Mouse (Mus musculus): Measurements from ENCODE around the gene Pgpep1. TPM values are rescaled to one million over a fixed set of nuclear protein-coding genes. Genes with fewer than 3 reads are reported as not detected.

The Pgpep1 gene
- total RNA-seq, 4 experiments from 2014 or later: 13.6 to 19.0 (median 15.7) TPM

- DNase-seq (ENCODE audit: low spot score in 2 of 2): peak; percentile 86 to 88
These were observed 450 bp downstream of the Pgpep1 start for GRCm38 (mm10) chr8:70659604-70660272.

GRCm38 (mm10) chr8:70658897-70659603 lies 1.1 kb downstream of the Pgpep1 start:
- DNase-seq (ENCODE audit: low spot score in 2 of 2): no peak

- no peak for DNase-seq (ENCODE audit: low spot score in 2 of 2)
These were observed 2.4 kb downstream of the Pgpep1 start for GRCm38 (mm10) chr8:70657739-70658138.

GRCm38 (mm10) chr8:70657214-70657613 lies 3.0 kb downstream of the Pgpep1 start:
- no peak for DNase-seq (ENCODE audit: low spot score in 2 of 2)

GRCm38 (mm10) chr8:70656193-70656790 lies 3.9 kb downstream of the Pgpep1 start:
- no peak for DNase-seq (ENCODE audit: low spot score in 2 of 2)

- no peak for DNase-seq (ENCODE audit: low spot score in 2 of 2)
These were observed 4.7 kb downstream of the Pgpep1 start for GRCm38 (mm10) chr8:70655469-70655868.

- no peak for DNase-seq (ENCODE audit: low spot score in 2 of 2)
These were observed 6.1 kb downstream of the Pgpep1 start for GRCm38 (mm10) chr8:70654121-70654520.

- DNase-seq (ENCODE audit: low spot score in 2 of 2): no peak
These were observed 7.0 kb downstream of the Pgpep1 start for GRCm38 (mm10) chr8:70653226-70653625.

- no peak for DNase-seq (ENCODE audit: low spot score in 2 of 2)
These were observed 9.8 kb downstream of the Pgpep1 start for GRCm38 (mm10) chr8:70650351-70650750.

GRCm38 (mm10) chr8:70649324-70649723 lies 10.9 kb downstream of the Pgpep1 start:
- DNase-seq (ENCODE audit: low spot score in 2 of 2): no peak

GRCm38 (mm10) chr8:70648921-70649320 lies 11.3 kb downstream of the Pgpep1 start:
- no peak for DNase-seq (ENCODE audit: low spot score in 2 of 2)

GRCm38 (mm10) chr8:70648164-70648442 lies 12.1 kb downstream of the Pgpep1 start:
- DNase-seq (ENCODE audit: low spot score in 2 of 2): no peak

- no peak for DNase-seq (ENCODE audit: low spot score in 2 of 2)
These were observed 12.6 kb downstream of the Pgpep1 start for GRCm38 (mm10) chr8:70647343-70648163.

GRCm38 (mm10) chr8:70646775-70647174 lies 13.4 kb downstream of the Pgpep1 start:
- DNase-seq (ENCODE audit: low spot score in 2 of 2): no peak

- DNase-seq (ENCODE audit: low spot score in 2 of 2): no peak
These were observed 13.8 kb downstream of the Pgpep1 start for GRCm38 (mm10) chr8:70646369-70646768.

GRCm38 (mm10) chr8:70645501-70646224 lies 14.5 kb downstream of the Pgpep1 start:
- DNase-seq (ENCODE audit: low spot score in 2 of 2): no peak

- DNase-seq (ENCODE audit: low spot score in 2 of 2): no peak
These were observed 16.1 kb downstream of the Pgpep1 start for GRCm38 (mm10) chr8:70644065-70644464.

- no peak for DNase-seq (ENCODE audit: low spot score in 2 of 2)
These were observed 17.2 kb downstream of the Pgpep1 start for GRCm38 (mm10) chr8:70643019-70643418.

GRCm38 (mm10) chr8:70638752-70639151 lies 21.4 kb downstream of the Pgpep1 start:
- DNase-seq (ENCODE audit: low spot score in 2 of 2): no peak

GRCm38 (mm10) chr8:70636838-70637237 lies 23.4 kb downstream of the Pgpep1 start:
- DNase-seq (ENCODE audit: low spot score in 2 of 2): no peak

- DNase-seq (ENCODE audit: low spot score in 2 of 2): no peak
These were observed 24.7 kb downstream of the Pgpep1 start for GRCm38 (mm10) chr8:70635527-70635926.
